Mouse (Mus musculus) adrenal gland, adult (tissue): ENCODE measurements at regions not wholly inside any gene's neighbourhood (a gene's known extent, or its start where the extent isn't known, plus 50 kb on each side); places are given as distances from the start of the nearest gene placed in this dataset.

ENCODE experiments used
- DNase-seq, 2 experiments: peaks; one replicate each; pipeline ENCODE4 v3.0.0; 2022 to 2023; ENCODE audit warnings: low spot score in 1 of 2; ENCODE audit not compliant: inconsistent age in 2 of 2

DNA sequence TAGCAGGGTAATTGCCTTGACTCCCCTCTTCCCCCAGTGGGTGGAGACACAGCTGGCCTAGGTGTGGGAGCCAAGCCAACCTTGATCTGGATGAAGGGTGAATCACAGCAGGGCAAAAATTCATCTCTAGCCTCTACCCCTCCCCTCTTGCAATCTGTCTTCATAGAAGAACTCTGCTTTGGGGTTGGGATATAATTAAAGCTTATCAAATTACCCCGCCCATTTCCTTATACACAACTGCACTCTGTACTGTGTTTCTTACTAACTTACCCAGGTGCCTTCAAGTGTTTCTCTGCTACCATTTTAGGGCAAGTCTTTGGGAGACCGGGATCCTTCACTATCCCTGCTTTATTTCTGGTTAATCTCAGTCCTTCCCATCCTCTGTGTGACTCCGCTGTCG, 138.7 kb upstream of the Plcz1 start:
- no peak for DNase-seq

DNA sequence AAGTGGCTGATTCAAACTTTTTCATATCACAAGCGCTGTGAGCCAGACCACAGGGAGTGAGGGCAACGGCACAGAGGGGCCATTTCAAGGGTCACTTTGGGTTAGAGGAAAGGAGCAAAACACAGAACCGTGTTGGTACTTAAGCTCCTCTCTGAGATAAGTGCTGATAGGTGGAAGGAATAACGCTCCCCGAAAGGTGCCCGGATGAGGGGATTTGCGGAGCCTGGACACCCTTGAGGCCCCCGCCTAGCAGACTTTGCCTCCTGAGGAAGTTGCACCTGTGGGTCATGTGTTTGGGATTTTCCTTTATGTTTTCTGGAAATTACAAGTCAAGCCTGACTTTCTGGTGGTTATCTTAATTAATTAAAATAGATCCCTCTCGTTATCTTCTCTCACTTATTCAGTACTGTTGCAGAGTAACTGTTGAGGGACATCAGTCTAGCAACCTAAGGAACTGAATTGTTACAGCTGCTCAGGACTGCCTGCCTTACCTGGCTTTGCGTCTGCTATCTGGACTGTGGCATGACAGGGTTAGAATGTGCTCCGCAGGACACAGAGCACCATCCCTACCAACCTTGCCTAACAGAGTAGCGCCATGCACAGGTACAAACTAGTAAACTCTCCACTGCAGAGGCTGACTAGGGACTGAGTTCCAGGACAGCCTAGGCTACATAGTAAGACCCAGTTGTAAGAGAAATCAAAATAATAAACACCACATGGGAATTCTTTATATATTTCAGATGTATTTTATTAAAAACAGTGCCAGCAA, 137.4 kb upstream of the Plcz1 start:
- DNase-seq = no peak

- no peak for DNase-seq
Measured at GRCm38 (mm10) chr6:140172716-140173115, 131.5 kb upstream of the Plcz1 start.

GRCm38 (mm10) chr6:140169836-140170235, 128.6 kb upstream of the Plcz1 start:
- no peak for DNase-seq

DNA sequence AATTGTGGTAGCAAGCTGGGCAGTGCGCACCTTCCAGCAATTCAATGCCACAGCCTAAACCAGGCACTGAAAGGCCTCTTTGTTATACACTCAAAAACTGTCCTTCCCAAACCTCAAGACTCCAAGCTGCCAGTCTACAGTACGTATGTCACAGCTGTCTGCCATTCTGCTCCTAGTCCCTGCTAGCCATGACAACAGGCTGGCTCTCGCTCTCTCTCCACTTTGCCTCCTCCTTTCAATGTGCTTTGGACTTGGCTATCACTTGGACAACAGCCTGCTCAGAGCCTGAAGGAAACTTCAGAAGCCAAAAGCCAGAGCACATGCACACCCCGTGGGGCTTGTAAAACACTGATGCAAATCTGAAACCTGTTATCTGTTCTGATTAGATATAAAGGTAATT, 125.9 kb upstream of the Plcz1 start:
- no peak for DNase-seq

- DNase-seq = no peak
Measured at GRCm38 (mm10) chr6:140162729-140163128, 121.5 kb upstream of the Plcz1 start.

DNA sequence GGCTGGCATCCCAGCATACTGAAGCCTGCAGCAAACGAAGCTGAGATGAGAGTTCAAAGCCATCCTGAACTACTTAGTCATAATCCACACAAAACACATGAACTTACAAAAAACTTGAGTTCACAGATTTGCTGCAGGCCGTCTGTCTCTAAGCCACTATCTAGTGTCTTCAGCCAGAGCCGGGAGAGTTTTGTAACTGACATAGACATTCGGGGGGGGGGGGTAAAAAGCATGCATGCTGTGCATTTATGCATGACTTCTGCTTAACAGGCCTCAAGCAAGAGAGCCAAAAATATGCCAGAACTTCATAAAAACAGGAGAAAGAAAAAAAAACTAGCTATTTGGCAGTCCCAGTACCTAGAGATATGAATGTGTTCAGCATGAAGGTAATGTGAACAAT, 120.2 kb upstream of the Plcz1 start:
- DNase-seq = no peak

DNA sequence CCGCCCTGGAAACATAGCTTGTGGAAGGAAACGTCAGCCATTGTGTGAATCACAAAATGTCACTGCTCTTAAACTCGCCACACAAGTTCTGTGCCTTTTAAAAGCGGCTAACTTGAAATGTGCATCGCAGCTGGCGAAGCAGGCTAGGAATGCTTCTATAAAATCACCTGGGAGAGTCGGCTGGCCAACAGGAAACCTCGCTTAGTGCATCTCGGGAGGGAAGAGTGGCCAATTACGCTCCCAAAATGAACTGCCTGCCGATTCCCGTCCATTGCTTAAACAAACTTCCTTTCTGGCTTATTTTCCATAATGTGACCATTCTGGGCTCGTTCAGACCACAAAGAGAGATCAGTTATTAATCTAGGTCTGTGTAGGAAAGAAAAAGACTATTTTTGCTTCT, 119.7 kb upstream of the Plcz1 start:
- DNase-seq = no peak

GRCm38 (mm10) chr6:140158986-140159385, 117.7 kb upstream of the Plcz1 start:
- no peak for DNase-seq

- DNase-seq = no peak
Measured at GRCm38 (mm10) chr6:140157375-140157774, 116.1 kb upstream of the Plcz1 start.

- DNase-seq = peak in 1 of 2 experiments; percentile 12
Measured at GRCm38 (mm10) chr6:140152418-140153176, 111.3 kb upstream of the Plcz1 start.

DNA sequence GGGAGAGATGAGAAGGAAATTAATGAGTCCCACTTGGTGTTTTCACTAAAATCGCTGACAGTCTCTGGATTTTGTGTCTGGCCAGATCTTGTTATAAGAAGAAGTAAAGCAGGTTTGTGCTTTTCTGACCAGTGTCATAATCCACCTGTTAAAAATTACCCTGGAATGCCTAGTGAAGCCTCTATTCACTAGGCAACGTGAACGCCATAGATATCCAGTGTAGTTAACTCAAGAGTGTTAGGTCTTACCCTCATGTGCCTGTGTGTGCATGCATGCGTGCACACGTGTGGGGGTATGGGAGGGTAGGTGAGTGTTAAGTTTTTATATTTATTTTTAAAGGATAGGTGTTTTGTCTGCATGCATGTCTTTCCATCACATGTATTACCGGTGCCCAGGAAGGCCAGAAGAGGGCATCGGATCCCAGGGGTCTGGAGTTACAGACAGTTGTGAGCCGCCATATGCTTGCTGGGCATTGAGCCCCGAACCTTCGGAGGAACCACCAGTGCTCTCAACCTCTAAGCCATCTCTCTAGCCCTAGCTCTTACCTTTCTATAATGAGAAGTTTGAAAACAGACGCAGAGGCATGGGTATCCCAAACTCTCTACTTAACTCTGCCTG, 107.5 kb upstream of the Plcz1 start:
- DNase-seq = no peak

DNA sequence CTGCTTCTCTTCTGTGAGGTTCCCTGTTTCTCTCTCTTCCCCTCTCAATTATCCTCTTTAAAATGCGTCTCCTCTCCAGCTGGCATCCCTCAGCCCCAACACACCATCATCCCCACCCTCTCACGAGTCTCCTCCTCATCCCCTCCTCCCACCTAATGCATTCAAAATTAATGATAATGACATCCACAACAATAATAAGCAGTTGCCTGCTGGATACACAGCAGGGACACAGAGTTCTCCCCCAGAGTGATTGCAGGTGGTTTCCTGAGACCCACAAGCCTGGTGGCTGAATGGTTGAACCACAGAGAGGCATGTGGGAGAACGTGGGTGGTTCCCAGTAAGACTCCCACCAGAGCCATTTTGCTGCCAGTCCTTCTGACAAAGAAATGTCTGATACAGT, 106.9 kb upstream of the Plcz1 start:
- DNase-seq = no peak

DNA sequence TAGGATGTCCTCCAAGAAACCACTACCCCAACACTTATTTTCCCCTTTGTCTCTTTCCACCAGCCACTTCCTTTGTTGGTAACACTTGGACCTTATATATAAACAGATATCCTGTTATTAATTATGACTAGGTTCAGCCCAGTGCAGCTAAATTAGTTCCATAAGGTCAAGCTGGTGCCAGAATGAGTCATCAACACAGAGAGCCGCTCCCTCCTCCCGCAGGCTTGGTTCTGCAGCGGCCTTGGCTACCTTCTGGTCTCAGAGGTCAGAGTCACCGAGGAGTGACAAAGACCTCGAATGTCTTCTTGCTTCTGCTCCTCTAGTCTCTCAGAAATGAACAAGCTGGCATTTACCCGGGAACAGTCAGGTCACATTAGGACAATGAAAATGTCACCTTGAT, 106.5 kb upstream of the Plcz1 start:
- peak; percentile 63 to 86 for DNase-seq

GRCm38 (mm10) chr6:140133734-140134133, 92.5 kb upstream of the Plcz1 start:
- no peak for DNase-seq

GRCm38 (mm10) chr6:140126645-140127044, 85.4 kb upstream of the Plcz1 start:
- DNase-seq = no peak

GRCm38 (mm10) chr6:140114024-140114423, 72.8 kb upstream of the Plcz1 start:
- DNase-seq = no peak

GRCm38 (mm10) chr6:140112054-140112453, 70.8 kb upstream of the Plcz1 start:
- DNase-seq = no peak

DNA sequence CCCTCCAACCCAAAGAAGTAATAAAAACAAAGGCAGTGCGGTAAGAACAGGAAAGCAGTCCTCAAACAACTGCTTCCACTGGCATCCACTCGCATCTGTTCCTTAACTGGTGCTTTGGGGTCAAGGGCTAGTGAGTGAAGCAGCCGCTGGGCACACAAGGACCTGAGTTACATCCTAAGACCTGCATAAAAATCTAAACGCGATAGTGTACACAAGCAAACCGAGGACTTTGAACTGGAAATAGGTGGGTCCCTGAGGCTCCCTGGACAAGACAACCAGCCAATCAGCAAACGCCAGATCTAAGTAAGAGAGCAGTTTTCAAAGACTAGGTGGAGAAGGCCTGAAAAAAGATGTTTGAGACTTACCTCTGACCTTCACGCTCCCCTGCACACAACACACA, 66.8 kb upstream of the Plcz1 start:
- no peak for DNase-seq

GRCm38 (mm10) chr6:140107628-140108027, 66.4 kb upstream of the Plcz1 start:
- DNase-seq = no peak

DNA sequence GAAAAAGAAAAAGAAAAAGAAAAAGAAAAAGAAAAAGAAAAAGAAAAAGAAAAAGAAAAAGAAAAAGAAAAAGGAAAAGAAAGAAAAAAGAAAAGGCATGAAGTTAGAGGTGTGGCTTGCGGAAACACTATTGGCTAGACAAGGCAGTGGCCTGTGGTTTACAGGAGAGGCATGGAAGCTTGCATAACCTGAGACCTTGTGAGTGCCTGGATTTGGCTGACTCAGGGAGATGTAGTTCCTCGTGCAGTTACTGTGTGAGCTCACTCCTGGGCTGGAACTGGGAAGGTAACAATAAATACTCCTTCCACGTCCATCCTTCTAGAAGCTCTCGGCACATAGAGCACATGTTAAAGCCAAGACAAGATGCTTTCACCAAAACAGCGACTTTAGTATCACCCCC, 64.9 kb upstream of the Plcz1 start:
- peak in 1 of 2 experiments; percentile 24 for DNase-seq

- DNase-seq = no peak
Measured at GRCm38 (mm10) chr6:140102043-140102442, 60.8 kb upstream of the Plcz1 start.
